Mouse (Mus musculus) small intestine, adult 2 months (tissue): ENCODE results near the gene Sgms1. TPM values are rescaled to one million over a fixed set of nuclear protein-coding genes. Genes with fewer than 3 reads are reported as not detected.

Experiments
- H3K27ac ChIP-seq: fragments of 200-500 bp; 2 replicates; pipeline ENCODE4 v1.5.1; 2012; ENCODE audit warnings: low read depth, low read length, control low read depth, inconsistent platforms; ENCODE audit not compliant: insufficient read depth
- H3K27me3 ChIP-seq: fragments of 200-500 bp; 2 replicates; pipeline ENCODE4 v1.6.1; 2012; ENCODE audit warnings: mild to moderate bottlenecking, moderate library complexity, low read length, inconsistent platforms; ENCODE audit not compliant: control insufficient read depth, insufficient read depth
- H3K36me3 ChIP-seq: fragments of 200-500 bp; 2 replicates; pipeline ENCODE4 v1.6.1; 2012; ENCODE audit warnings: mild to moderate bottlenecking, low read length, control low read depth, inconsistent platforms; ENCODE audit not compliant: control insufficient read depth, insufficient read depth
- H3K4me1 ChIP-seq: fragments of 200-500 bp; 2 replicates; pipeline ENCODE4 v1.6.1; 2012; ENCODE audit warnings: low read length, inconsistent platforms, mixed read lengths; ENCODE audit not compliant: control insufficient read depth, insufficient read depth, insufficient read length
- H3K4me3 ChIP-seq: fragments of 200-500 bp; 2 replicates; pipeline ENCODE4 v1.5.1; 2012; ENCODE audit warnings: low read depth, mild to moderate bottlenecking, control low read depth, inconsistent platforms, low read length, moderate library complexity
- CTCF ChIP-seq: fragments of 200-500 bp; IDR thresholded peaks from 2 replicates; pipeline ENCODE4 v1.5.1; 2012; ENCODE audit warnings: low read depth, mild to moderate bottlenecking, control low read depth, inconsistent platforms, low read length, moderate library complexity, mixed read lengths; ENCODE audit not compliant: insufficient replicate concordance, insufficient read length; ENCODE audit errors: extremely low read depth
- POLR2A ChIP-seq: fragments of 200-500 bp; IDR thresholded peaks from 2 replicates; pipeline ENCODE4 v1.6.1; 2012; ENCODE audit warnings: low read depth, mild to moderate bottlenecking, control low read depth, inconsistent platforms, low read length, moderate library complexity
- WGBS: fragments of 180-500 bp; shearing (Covaris S2); methylation state at CpG from one replicate; pipeline ENCODE4 v1.1.7; 2018; 5-methylcytosine and 5-hydroxymethylcytosine counted together
- polyA plus RNA-seq: library from polyadenylated mRNA; depleted of rRNA; stranded (reverse); fragments of >200 nt; gene quantifications from 2 replicates; pipeline ENCODE4 v1.2.3, GENCODE M21; 2012

The Sgms1 gene
- polyA plus RNA-seq, 1 experiment: 7.5 TPM

DNA sequence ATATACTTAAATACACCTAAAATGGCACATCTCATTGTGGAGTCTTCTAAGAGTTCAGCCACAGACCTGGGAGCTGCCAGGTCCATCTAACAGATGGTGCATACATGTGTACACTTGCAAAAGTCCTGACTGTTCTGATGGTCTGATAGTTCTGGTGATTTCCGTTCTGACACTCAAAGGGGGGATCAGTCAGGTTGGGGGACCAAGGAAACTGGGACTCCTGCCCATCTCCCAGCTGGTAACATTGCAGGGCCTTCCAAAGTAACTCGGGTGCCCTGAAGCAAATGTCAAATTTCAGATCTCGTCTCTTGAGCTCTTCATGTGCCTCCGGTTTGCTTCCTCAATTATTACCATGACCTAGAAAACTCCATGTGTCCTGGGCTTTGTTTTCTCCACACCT is 13.5 kb downstream of the Sgms1 start:
- Histone ChIP-seq H3K4me1 (peaks cover 15% of the 10 kb centered on the region), H3K27ac (no peak overlapping the region), H3K4me3 (no peak overlapping the region), H3K27me3 (no peaks in the 10 kb centered on the region), H3K36me3 (no peaks in the 10 kb centered on the region)
- WGBS: 54% methylated on average over 4 of the region's 4 CpGs
- TF ChIP-seq POLR2A: no peak

- Histone ChIP-seq H3K4me3 (no peak overlapping the region), H3K4me1 (peaks cover 15% of the 10 kb centered on the region), H3K27me3 (no peaks in the 10 kb centered on the region), H3K36me3 (no peaks in the 10 kb centered on the region), H3K27ac (no peak overlapping the region)
- TF ChIP-seq POLR2A: no peak
- TF ChIP-seq CTCF: no peak
- 90% methylated on average over 4 of the region's 4 CpGs for WGBS
Observed at GRCm38 (mm10) chr19:32375473-32375985, 14.0 kb downstream of the Sgms1 start.

DNA sequence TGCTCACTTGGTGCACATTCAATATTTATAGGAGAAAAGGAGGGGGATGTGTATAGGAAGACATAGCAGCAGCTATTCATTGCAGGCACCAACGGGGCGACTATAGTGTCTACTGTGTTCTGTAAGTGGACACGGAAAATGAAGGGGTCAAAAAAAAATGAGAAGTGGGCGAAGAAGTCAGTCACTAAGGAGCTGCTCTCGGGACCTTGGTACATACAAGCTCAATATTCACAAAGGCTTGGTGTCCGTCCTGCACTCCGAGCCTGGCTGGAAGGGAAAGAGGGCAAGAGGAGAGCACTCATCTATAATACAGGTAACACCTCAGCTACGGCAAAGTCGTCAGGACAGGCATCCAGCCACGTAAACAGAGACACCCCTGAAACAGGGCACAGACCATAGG is 14.8 kb downstream of the Sgms1 start:
- Histone ChIP-seq H3K4me3 (no peak overlapping the region), H3K27ac (no peak overlapping the region), H3K4me1 (peaks cover 15% of the 10 kb centered on the region), H3K27me3 (no peaks in the 10 kb centered on the region), H3K36me3 (no peaks in the 10 kb centered on the region)
- 95% methylated on average over 10 of the region's 10 CpGs for WGBS
- no peak for TF ChIP-seq CTCF
- TF ChIP-seq POLR2A: no peak

DNA sequence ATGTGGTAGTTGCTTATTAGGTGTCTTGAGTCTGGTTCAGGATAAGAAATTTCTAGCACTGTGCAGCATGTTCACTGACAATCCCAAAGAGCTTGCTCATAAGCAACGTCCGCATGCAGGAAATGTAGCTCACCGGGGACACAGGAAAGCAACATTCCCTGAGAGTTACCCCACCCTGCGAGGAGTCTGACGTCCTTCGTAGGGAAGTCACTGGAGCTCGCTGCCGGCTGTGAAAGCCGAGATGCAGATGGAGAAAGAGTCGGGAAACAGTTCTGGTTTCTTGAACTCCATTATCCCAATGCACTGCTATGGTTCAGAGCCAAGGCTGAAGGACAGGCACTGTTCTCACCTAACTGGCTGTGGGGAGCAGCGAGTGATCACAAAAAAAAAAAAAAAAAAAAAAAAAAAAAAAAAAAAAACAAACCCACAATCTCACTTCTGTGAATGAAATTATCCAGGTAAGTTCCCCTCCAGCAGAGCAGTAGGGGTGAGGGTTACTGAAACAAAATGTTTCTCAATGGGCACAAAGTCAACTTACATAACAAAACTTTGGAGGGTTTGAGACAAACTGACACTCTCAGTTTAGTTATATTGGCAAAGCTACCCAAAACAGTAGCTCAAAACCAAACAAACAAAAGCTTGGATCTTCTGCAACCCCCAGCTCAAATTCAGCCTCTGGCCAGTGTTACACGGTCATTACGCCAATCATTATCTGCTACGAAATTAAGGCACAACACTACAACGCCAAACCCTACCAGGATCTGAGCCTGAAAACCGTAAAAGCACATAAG is 15.5 kb downstream of the Sgms1 start:
- Histone ChIP-seq H3K27ac (no peak overlapping the region), H3K4me1 (peaks cover 13% of the 10 kb centered on the region), H3K4me3 (no peak overlapping the region), H3K27me3 (no peaks in the 10 kb centered on the region), H3K36me3 (no peaks in the 10 kb centered on the region)
- TF ChIP-seq CTCF (no peak), POLR2A (no peak)
- WGBS: 81% methylated on average over 16 of the region's 16 CpGs

- Histone ChIP-seq H3K4me1 (peaks cover 7% of the 10 kb centered on the region), H3K4me3 (no peak overlapping the region), H3K36me3 (no peaks in the 10 kb centered on the region), H3K27ac (no peak overlapping the region), H3K27me3 (no peaks in the 10 kb centered on the region)
- WGBS: 47% methylated on average over 4 of the region's 4 CpGs
- no peak for TF ChIP-seq POLR2A
- TF ChIP-seq CTCF: no peak
Observed at GRCm38 (mm10) chr19:32372373-32372772, 17.1 kb downstream of the Sgms1 start.

DNA sequence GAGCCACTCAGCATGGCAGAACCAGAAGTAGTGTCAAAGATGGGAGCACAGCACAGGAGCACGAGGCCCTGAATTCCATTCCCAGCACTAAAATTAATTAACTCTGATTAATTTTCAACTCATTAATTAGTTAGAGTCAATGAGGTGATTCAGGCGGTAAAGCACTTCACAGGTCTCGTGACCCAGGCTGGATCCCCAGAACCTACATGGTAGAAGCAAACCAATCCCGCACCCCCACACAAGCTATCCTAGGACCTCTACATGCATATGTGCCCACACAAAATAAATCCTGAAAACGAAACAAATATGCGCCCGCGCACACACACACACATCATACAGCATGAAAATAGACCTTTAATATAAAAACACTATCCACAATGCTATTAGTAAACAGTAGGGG is 22.2 kb downstream of the Sgms1 start:
- Histone ChIP-seq H3K36me3 (no peaks in the 10 kb centered on the region), H3K27ac (no peak overlapping the region), H3K4me1 (peaks cover 5% of the 10 kb centered on the region), H3K4me3 (no peak overlapping the region), H3K27me3 (no peaks in the 10 kb centered on the region)
- whole genome bisulfite sequencing: 91% methylated on average over 8 of the region's 8 CpGs
- TF ChIP-seq CTCF (no peak), POLR2A (no peak)

DNA sequence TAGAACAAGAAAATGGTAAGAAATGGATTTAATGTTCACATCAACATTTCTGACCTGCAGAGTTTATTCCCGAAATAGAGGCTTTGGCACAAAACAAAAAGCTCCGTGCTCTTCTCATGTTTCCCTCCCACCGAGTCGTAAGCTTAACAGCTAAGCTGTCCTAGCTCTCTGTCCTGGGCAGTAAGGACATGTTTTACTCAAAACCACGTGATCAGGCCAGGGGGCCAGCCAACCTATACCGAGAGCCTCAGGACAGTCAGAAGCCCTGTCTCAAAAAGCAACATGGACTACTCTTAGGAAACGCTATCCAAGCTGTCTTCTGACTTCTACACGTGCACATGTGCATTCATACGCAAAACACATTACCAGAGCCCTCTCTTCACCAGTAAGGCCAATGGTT is 23.1 kb downstream of the Sgms1 start:
- TF ChIP-seq CTCF: no peak
- no peak for TF ChIP-seq POLR2A
- 92% methylated on average over 9 of the region's 9 CpGs for WGBS
- H3K36me3 ChIP-seq: no peaks in the 10 kb centered on the region
- no peak overlapping the region for H3K4me3 ChIP-seq
- H3K27me3 ChIP-seq: no peaks in the 10 kb centered on the region
- peaks cover 13% of the 10 kb centered on the region for H3K4me1 ChIP-seq
- no peak overlapping the region for H3K27ac ChIP-seq

DNA sequence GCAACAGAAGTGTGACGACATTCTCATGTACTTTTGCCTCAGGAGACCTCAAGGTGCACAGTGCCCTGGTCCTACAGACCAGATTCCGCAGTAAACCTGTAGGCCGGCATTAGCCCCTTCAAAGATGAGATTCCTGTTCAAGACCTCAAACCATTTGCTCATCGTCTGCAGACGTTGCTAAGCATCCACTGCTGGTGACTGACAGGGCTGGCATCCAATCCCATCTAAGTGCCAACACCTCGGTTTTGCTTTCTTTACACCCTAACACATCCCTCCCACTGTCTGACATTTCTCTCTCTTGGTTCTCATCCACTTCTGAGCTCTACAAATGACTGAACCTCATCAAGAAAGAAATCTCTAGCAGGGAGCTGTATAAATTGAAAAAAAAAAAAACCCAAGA is 24.4 kb downstream of the Sgms1 start:
- Histone ChIP-seq H3K4me1 (peaks cover 16% of the 10 kb centered on the region), H3K27ac (no peak overlapping the region), H3K27me3 (no peaks in the 10 kb centered on the region), H3K4me3 (no peak overlapping the region), H3K36me3 (no peaks in the 10 kb centered on the region)
- TF ChIP-seq CTCF (no peak), POLR2A (no peak)
- WGBS: 92% methylated on average over 6 of the region's 6 CpGs
